Mouse (Mus musculus) hindbrain, embryonic 16.5 days (tissue): Measurements from ENCODE around the gene Ncl. TPM values are rescaled to one million over a fixed set of nuclear protein-coding genes. Genes with fewer than 3 reads are reported as not detected.
A peak's percentile ranks its signal among the peaks of the same experiment; 100 is the strongest.
"Not testable (repeated sequence)": the region's sequence is repeated elsewhere in the genome, so short reads cannot be mapped to it uniquely, and the experiment has no call there.

Experiments
- ATAC-seq: fragments of 200-750 bp; cut with Nextera tagmentation; 2 replicates; pipeline ENCODE4 v1.8.0; 2017; ENCODE audit warnings: moderate TSS enrichment, moderate library complexity
- H3K27ac ChIP-seq: fragments of 300-500 bp; sonication (generic); 2 replicates; pipeline ENCODE4 v1.5.1; 2014; ENCODE audit warnings: low read depth, mild to moderate bottlenecking, control low read depth, low read length, moderate library complexity
- H3K27me3 ChIP-seq: fragments of 300-500 bp; sonication (generic); replicated peaks from 2 replicates; pipeline ENCODE4 v1.6.1; 2014; ENCODE audit warnings: low read length; ENCODE audit not compliant: control insufficient read depth, insufficient read depth
- H3K36me3 ChIP-seq: fragments of 300-500 bp; sonication (generic); 2 replicates; pipeline ENCODE4 v1.6.1; 2014; ENCODE audit warnings: mild to moderate bottlenecking, low read length, moderate library complexity, mixed read lengths; ENCODE audit not compliant: control insufficient read depth, insufficient read depth
- H3K4me1 ChIP-seq: fragments of 300-500 bp; sonication (generic); 2 replicates; pipeline ENCODE4 v1.6.1; 2014; ENCODE audit warnings: low read depth, low read length; ENCODE audit not compliant: control insufficient read depth, insufficient read depth
- H3K4me2 ChIP-seq: fragments of 300-500 bp; sonication (generic); 2 replicates; pipeline ENCODE4 v1.6.1; 2014; ENCODE audit warnings: mild to moderate bottlenecking, low read length, control low read depth, moderate library complexity
- H3K4me3 ChIP-seq: fragments of 300-500 bp; sonication (generic); 2 replicates; pipeline ENCODE4 v1.5.1; 2014; ENCODE audit warnings: mild to moderate bottlenecking, low read length, control low read depth, moderate library complexity
- H3K9ac ChIP-seq: fragments of 300-500 bp; sonication (generic); 2 replicates; pipeline ENCODE4 v1.6.1; 2014; ENCODE audit warnings: low read depth, mild to moderate bottlenecking, control low read depth, low read length, moderate library complexity
- H3K9me3 ChIP-seq: fragments of 300-500 bp; sonication (generic); 2 replicates; pipeline ENCODE4 v1.6.1; 2014; ENCODE audit warnings: mild to moderate bottlenecking, low read length, moderate library complexity; ENCODE audit not compliant: control insufficient read depth
- WGBS: fragments of 180-500 bp; shearing (Covaris S2); extraction: QIAGEN DNeasy Blood & Tissue Kit; methylation state at CpG from one replicate; pipeline ENCODE4 v1.1.7; 2014; 5-methylcytosine and 5-hydroxymethylcytosine counted together
- polyA plus RNA-seq: library from polyadenylated mRNA; unstranded; fragments of >200 nt; fragmentation: Nextera tagmentation; extraction: Ambion mirVana; gene quantifications from 2 replicates; pipeline ENCODE4 v1.2.1, GENCODE M21; 2015

Ncl gene
- polyA plus RNA-seq, 1 experiment from 2014 or later: 205 TPM

GRCm38 (mm10) chr1:86342371-86342770 lies 16.8 kb downstream of the Ncl start:
- H3K27ac ChIP-seq: no peak overlapping the region
- 92% methylated on average over 2 of the region's 2 CpGs for WGBS

GRCm38 (mm10) chr1:86341096-86341495 lies 18.1 kb downstream of the Ncl start:
- WGBS: 92% methylated on average over 2 of the region's 2 CpGs
- not testable (repeated sequence) for H3K4me3 ChIP-seq, H3K4me2 ChIP-seq, H3K27ac ChIP-seq, H3K9me3 ChIP-seq, H3K4me1 ChIP-seq, H3K27me3 ChIP-seq, H3K36me3 ChIP-seq, H3K9ac ChIP-seq, ATAC-seq

More at GRCm38 (mm10) chr1:86342371-86342770, 16.8 kb downstream of the Ncl start:
- H3K4me3 ChIP-seq: no peak overlapping the region
- H3K4me2 ChIP-seq: no peak overlapping the region
- no peak for ATAC-seq
- no peaks in the 10 kb centered on the region for H3K9me3 ChIP-seq
- H3K4me1 ChIP-seq: no peaks in the 10 kb centered on the region
- H3K27me3 ChIP-seq: no peaks in the 10 kb centered on the region
- no peaks in the 10 kb centered on the region for H3K36me3 ChIP-seq
- H3K9ac ChIP-seq: no peak overlapping the region

GRCm38 (mm10) chr1:86339156-86339812 lies 19.9 kb downstream of the Ncl start:
- no peak overlapping the region for H3K27ac ChIP-seq
- no peaks in the 10 kb centered on the region for H3K4me1 ChIP-seq
- no peak overlapping the region for H3K4me2 ChIP-seq
- no peak overlapping the region for H3K9ac ChIP-seq
- no peak overlapping the region for H3K4me3 ChIP-seq
- H3K27me3 ChIP-seq: no peaks in the 10 kb centered on the region
- no peaks in the 10 kb centered on the region for H3K36me3 ChIP-seq
- H3K9me3 ChIP-seq: no peaks in the 10 kb centered on the region
- 28% methylated on average over 4 of the region's 4 CpGs for WGBS
- peak; percentile 89 for ATAC-seq

GRCm38 (mm10) chr1:86336330-86336729 lies 22.9 kb downstream of the Ncl start:
- Histone ChIP-seq H3K27ac (no peak overlapping the region), H3K4me1 (no peaks in the 10 kb centered on the region), H3K4me3 (no peak overlapping the region), H3K27me3 (no peaks in the 10 kb centered on the region), H3K36me3 (no peaks in the 10 kb centered on the region), H3K9me3 (no peaks in the 10 kb centered on the region), H3K9ac (no peak overlapping the region), H3K4me2 (no peak overlapping the region)
- WGBS: 47% methylated on average over 2 of the region's 2 CpGs
- no peak for ATAC-seq

- H3K36me3 ChIP-seq: no peaks in the 10 kb centered on the region
- no peaks in the 10 kb centered on the region for H3K4me1 ChIP-seq
- no peak overlapping the region for H3K27ac ChIP-seq
- H3K27me3 ChIP-seq: no peaks in the 10 kb centered on the region
- WGBS: 87% methylated on average over 6 of the region's 8 CpGs
- H3K9me3 ChIP-seq: no peaks in the 10 kb centered on the region
- no peak overlapping the region for H3K4me3 ChIP-seq
- no peak overlapping the region for H3K9ac ChIP-seq
- no peak overlapping the region for H3K4me2 ChIP-seq
- ATAC-seq: no peak
Measured at GRCm38 (mm10) chr1:86320822-86321413, 38.3 kb downstream of the Ncl start.

GRCm38 (mm10) chr1:86313772-86314125 lies 45.5 kb downstream of the Ncl start:
- no peaks in the 10 kb centered on the region for H3K36me3 ChIP-seq
- no peak overlapping the region for H3K9ac ChIP-seq
- H3K4me3 ChIP-seq: no peak overlapping the region
- H3K9me3 ChIP-seq: no peaks in the 10 kb centered on the region
- peaks cover 3% of the 10 kb centered on the region; the same call in 1 of the 2 replicates for H3K4me1 ChIP-seq
- no peak overlapping the region for H3K27ac ChIP-seq
- no peak for ATAC-seq
- whole genome bisulfite sequencing: 26% methylated on average over 15 of the region's 15 CpGs
- H3K27me3 ChIP-seq: no peaks in the 10 kb centered on the region
- no peak overlapping the region for H3K4me2 ChIP-seq

- no peaks in the 10 kb centered on the region for H3K27me3 ChIP-seq
- no peaks in the 10 kb centered on the region for H3K9me3 ChIP-seq
- H3K36me3 ChIP-seq: no peaks in the 10 kb centered on the region
- H3K27ac ChIP-seq: no peak overlapping the region
- no peak for ATAC-seq
- no peak overlapping the region for H3K4me2 ChIP-seq
- peaks cover 3% of the 10 kb centered on the region; the same call in 1 of the 2 replicates for H3K4me1 ChIP-seq
- H3K9ac ChIP-seq: no peak overlapping the region
- H3K4me3 ChIP-seq: no peak overlapping the region
- WGBS: 40% methylated on average over 16 of the region's 16 CpGs
Measured at GRCm38 (mm10) chr1:86313096-86313771, 46.0 kb downstream of the Ncl start.

- Histone ChIP-seq H3K9ac (no peak overlapping the region), H3K4me1 (peaks cover 3% of the 10 kb centered on the region; the same call in 1 of the 2 replicates), H3K4me3 (no peak overlapping the region), H3K4me2 (no peak overlapping the region), H3K36me3 (no peaks in the 10 kb centered on the region), H3K9me3 (no peaks in the 10 kb centered on the region), H3K27me3 (no peaks in the 10 kb centered on the region), H3K27ac (no peak overlapping the region)
- ATAC-seq: no peak
- 78% methylated on average over 3 of the region's 3 CpGs for WGBS
Measured at GRCm38 (mm10) chr1:86312269-86312668, 46.9 kb downstream of the Ncl start.

GRCm38 (mm10) chr1:86311467-86312005 lies 47.7 kb downstream of the Ncl start:
- no peaks in the 10 kb centered on the region for H3K9me3 ChIP-seq
- ATAC-seq: no peak
- no peaks in the 10 kb centered on the region for H3K36me3 ChIP-seq
- peaks cover 3% of the 10 kb centered on the region; the same call in 1 of the 2 replicates for H3K4me1 ChIP-seq
- H3K27ac ChIP-seq: no peak overlapping the region
- no peak overlapping the region for H3K4me2 ChIP-seq
- H3K9ac ChIP-seq: no peak overlapping the region
- 27% methylated on average over 10 of the region's 10 CpGs for WGBS
- H3K4me3 ChIP-seq: no peak overlapping the region
- H3K27me3 ChIP-seq: no peaks in the 10 kb centered on the region
